Mouse (Mus musculus) mature B cell (primary cell): Measurements from ENCODE around the gene Map3k20.

Experiments
- in situ Hi-C: fragments of 300-500 bp; cut with MboI; formaldehyde crosslinking; loops from 2 replicates; pipeline ENCODE4 v1.14.3; 2019

Gene Map3k20

DNA sequence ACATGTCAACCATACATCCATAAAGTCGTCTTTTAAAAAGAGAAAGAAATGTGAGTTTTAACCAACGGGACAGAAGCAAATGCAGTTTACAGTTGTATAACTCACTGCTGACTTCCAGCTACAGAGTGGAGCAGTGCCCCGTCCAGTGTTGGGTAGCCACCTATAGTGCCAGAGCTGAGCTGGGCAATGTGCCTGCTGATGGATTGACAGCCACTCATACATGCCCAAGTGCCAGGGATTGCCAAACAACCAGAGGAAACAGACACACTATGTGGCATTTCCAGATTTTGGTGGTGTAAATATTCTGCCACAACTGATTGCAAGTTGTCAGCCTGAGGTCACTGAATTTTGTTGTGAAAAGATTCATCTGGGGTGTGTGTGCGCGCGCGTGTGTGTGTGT is 139.2 kb downstream of the Map3k20 start:
- in situ Hi-C loops: no loop called here

DNA sequence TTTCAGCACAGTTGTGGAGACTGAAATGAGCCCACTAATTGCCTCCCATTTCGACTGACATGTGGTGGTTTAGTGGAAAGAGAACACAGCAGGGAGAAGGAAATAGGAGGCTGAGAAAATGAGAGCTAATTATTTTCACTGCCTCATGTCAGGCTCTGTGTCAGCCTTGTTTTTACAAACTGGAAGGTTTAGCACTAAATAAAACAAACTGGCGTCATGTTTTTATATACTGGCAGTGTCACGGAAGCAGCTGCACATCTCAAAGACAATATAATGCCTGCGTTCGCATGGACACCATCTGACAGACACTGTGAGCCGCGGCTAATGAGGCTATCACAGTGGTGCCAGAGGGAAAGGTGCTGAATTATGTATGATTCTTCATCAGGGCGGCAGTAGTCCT is 141.3 kb downstream of the Map3k20 start:
- in situ Hi-C loops: no loop called here

DNA sequence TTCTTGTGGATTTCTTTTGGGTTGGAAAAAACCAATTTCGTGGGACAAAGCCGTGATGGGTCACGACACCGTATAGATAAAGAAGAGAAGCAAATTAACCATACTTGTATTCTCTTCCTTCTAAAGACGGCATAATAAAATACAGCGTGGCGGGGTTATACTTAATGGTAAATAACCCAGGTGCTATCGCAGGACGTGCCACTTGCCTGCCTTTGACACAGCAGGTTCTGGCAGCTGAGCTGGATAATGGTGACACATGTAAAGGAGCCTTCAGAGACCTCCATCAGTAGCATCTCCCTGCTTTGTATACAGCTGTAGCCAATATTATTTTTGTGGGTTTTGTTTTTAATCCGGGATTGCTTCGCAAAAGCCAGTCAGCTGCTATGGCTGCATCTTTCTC is 141.9 kb downstream of the Map3k20 start:
- in situ Hi-C loops: no loop called here

GRCm38 (mm10) chr2:72438941-72439533 is 153.6 kb downstream of the Map3k20 start:
- in situ Hi-C loops: no loop called here

DNA sequence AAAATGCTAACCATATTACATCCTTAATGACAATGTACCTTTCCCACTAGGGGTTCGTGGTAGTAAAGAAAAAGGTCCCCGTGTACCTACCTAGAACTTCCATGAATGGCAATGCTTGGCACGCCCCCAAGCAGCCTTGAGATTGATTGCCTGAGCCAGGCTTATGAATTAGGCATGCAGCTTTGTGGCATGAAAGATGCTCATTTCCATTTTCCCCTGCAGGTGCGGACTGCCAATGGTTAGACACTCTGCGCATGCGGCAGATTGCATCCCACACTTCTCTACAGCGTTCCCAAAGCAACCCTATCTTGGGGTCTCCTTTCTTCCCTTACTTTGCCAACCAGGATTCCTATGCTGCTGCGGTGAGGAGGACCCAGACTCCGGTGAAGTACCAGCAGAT is 155.6 kb downstream of the Map3k20 start:
- in situ Hi-C loops: no loop called here

- in situ Hi-C loops: no loop called here
Measured at GRCm38 (mm10) chr2:72442825-72443224, 157.4 kb downstream of the Map3k20 start.

DNA sequence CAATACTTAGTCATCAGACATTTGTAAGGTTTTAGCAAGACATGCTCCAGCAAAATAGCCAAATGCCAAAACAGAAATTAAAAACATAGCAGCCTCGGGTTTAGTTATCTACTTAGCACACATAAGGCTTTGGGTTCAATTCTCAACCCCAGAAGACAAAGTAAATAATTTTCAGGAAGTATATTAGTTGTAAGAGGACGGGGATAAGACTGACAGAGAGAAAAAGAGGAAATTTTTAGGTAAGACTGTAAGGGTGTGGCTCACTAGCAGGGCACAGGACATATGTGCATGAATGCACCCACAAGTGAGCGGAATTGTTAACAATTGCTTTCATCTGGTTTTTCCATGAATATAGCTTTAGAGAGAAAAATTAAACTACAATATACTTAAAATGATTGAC is 158.5 kb downstream of the Map3k20 start:
- in situ Hi-C loops: no loop called here

- in situ Hi-C loops: no loop called here
Measured at GRCm38 (mm10) chr2:72446106-72446505, 160.7 kb downstream of the Map3k20 start.

- in situ Hi-C loops: no loop called here
Measured at GRCm38 (mm10) chr2:72446615-72447014, 161.2 kb downstream of the Map3k20 start.

DNA sequence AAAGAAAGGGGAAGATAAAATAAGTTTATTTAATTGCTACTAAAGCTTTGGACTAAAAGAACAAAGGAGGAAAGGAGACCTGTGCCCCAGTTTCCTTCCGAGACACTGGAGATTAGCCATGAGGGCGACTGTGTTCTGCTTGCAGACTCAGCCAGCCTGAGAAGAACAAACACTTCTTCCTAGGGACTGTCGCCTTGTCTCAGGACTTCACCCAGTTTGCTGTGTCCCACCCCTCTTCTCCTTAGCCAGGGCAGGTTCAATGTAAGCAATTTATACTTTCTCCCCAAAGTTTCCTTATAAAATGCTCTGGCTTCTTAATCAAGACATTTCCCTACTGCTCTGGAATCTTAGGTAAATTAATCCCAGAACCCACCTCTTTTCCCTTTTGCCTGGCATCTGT is 168.1 kb downstream of the Map3k20 start:
- in situ Hi-C loops: no loop called here

- in situ Hi-C loops: no loop called here
Measured at GRCm38 (mm10) chr2:72456189-72456588, 170.8 kb downstream of the Map3k20 start.

DNA sequence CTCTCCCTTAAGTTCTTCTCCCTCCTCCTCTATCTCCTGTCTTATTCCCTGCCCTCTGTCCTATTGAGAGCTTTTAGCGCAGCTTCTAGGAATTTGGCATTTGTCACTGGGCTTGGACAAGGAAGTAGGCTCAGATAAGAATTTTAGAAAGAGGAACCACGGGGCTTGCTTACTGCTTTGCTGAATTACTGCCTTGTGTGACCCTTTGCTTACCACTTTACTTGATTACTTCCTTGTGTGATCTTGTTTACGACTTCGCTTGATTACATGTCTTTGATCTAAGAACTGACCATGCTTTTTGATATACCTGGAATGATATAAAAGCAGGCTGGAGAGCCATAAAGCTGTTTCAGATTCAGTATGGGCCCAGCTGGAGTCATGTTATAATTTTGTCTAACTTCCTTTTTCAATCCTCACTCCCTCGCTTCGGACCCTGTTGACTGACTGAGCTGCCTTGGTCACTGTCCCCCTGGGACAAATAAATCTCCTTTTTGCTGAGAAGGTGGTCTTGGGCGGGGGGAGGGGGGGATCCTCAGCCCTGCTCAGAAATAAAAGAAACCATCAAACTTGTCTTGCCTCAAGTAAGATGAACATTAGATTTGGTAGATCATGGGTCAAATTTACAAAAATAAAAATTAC is 179.1 kb downstream of the Map3k20 start:
- in situ Hi-C loops: no loop called here

- in situ Hi-C loops: no loop called here
Measured at GRCm38 (mm10) chr2:72467604-72468003, 182.2 kb downstream of the Map3k20 start.

DNA sequence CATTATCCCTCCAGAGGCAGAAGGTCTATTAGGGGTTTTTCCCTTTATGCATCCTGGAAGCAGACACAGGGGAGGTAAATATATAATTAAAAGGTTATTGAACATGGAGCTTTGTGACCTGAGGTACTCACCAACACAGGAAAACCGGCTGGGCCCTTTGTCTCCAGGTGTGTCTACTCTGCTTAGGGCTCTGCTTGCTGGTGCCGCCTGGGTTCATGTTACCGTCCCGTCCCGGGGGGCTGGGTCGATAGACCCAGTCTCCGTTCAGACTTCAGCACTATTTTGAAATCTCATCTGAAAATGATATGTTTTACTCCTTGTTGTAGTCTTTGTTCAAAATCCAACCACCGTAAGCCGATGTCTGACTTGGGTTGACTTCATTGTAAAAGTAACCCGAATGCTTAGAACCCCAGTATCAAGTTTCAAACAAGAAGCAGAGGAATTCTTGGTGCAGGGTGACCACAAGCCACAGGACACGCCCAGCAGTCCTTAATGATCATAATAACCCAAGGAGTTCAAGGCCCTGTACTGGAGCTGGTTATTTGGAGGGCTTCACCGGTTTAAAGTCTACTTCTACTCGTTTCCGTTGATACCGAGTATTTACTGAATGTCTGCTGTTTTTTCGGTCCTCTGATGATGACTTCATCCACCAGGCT is 186.1 kb downstream of the Map3k20 start:
- in situ Hi-C loops: no loop called here

DNA sequence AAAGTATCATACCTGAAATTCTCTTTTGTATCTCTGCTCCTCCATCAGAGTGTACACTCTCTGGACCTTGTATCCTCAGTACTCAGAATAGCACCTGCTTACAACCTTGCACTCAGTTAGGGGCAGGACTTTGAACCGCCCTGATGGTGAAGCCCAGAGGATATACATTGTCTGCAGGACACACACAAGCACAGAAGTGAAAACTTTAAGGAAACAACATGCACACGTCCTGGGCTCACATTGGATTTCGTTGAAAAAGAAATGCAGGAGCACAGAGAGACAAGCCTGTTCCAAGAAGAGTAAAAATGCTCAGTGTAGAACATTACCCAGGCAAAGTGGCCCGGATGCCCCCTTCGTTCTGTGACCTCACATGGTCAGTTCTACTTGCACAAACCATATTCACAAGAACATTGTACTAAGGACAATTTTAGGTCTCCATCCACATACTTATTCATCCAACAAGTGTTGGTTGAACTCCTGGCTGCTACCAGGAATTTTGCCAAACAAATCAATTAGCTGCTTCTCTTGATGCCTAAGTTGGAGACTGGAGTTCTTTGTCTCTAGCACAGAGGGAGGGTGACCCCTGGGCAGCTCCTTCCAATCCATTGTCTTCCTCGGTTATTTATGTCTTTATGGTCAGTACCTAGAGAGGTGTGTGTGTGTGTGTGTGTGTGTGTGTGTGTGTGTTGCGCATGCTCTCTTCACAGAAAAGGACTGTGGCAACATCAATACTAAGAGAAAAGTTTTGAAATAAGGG is 189.3 kb downstream of the Map3k20 start:
- in situ Hi-C loops: no loop called here

DNA sequence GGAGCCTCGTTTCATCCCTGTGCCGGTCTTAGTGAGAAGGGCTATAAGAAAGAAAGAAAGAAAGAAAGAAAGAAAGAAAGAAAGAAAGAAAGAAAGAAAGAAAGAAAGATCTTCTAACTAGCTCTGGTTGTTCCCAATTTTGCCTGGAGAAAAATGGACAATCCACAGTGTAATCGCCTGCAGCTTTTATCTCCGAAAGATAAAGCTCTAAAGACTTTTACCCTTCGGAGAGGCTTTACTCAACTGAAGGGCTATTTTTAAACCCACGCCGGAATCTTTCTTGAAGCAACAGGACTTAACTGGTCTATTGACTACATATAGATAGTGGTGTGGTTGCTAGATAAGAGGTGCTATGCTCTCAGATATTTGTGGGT is 190.0 kb downstream of the Map3k20 start:
- in situ Hi-C loops: no loop called here

DNA sequence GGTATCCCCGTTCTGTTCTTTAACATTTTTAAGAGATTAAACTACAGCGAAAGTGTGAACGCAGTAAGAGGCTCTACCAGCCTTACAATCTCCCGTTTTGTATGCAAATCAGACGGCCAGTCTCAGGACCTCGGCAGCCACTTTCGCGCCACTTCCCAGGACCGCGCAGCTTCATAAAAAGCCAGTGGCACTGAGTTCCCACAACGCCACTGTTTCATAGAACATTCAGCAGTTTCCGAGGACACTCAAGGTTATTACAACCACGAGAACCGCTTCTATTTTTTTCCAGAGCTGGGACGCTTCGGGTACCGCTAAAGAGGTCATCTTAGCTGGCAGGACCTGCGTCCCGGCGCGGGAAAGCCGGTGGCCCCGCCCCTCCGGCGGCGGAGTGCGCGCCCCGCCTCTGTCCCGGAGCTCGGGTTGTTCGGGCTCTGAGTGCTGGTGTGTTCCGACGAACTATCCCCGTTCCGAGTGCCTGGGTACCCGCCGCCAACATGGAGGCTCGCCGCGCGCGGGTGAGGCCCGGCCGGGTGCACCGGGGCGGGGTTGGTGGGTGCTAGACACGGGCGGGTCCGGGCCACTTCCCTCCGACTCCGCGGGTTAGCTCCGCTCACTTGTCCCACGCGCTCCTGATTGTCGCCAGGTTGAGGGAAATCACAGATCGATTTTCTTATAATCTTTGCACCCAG is 190.5 kb downstream of the Map3k20 start, which contains the start of gene Cdca7:
Cdca7 (plus strand) TSS at position 363 of the 689 bp plus-strand sequence.
- in situ Hi-C loops: no loop called here

- in situ Hi-C loops: no loop called here
Measured at GRCm38 (mm10) chr2:72476486-72477211, 191.2 kb downstream of the Map3k20 start.

GRCm38 (mm10) chr2:72477221-72477620 is 191.8 kb downstream of the Map3k20 start:
- in situ Hi-C loops: no loop called here

DNA sequence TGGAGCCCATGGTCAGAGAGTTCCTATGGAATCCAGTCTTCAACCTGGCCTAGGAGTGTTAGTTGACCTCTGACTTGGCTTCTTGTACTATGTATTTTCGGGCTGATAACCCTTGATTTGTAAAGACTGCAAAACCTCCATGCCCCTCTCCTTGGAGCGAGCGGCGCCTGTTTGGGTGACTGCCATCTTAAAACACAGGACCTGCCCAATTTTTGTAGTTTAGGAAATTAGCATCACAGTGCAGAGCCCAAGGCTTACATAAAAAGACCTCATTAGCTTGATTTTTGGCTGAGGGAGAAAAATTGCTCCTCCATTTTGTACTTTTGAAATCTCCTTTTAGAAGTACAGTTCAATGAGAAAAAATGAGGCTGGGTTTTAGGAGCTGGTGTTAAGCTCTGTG is 192.7 kb downstream of the Map3k20 start:
- in situ Hi-C loops: no loop called here

DNA sequence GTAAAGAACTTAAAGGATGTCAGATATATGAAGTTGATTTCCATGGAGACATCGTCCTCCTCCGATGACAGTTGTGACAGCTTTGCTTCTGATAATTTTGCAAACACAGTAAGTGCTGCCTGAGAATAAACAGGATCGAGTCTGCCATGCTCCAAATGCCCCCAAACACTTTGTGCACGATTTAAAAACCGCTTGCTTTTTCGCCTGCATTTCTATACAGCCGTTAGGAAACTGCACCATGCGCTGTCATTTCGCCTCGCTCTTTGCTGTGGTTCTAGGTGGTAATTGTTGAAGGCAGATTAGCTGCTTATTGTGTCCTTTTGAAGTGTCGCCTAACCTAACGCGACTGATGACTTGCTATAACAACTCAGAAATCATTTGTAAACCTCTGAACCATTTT is 193.5 kb downstream of the Map3k20 start:
- in situ Hi-C loops: no loop called here
